Mouse (Mus musculus): ENCODE data around the gene Best1.
A peak's percentile ranks its signal among the peaks of the same experiment; 100 is the strongest.
"Not testable (repeated sequence)": the region's sequence is repeated elsewhere in the genome, so short reads cannot be mapped to it uniquely, and the experiment has no call there.

Gene Best1

GRCm38 (mm10) chr19:9989884-9990256 is 11.6 kb downstream of the Best1 start:
- DNase-seq (ENCODE audit: low spot score), result no peak

DNA sequence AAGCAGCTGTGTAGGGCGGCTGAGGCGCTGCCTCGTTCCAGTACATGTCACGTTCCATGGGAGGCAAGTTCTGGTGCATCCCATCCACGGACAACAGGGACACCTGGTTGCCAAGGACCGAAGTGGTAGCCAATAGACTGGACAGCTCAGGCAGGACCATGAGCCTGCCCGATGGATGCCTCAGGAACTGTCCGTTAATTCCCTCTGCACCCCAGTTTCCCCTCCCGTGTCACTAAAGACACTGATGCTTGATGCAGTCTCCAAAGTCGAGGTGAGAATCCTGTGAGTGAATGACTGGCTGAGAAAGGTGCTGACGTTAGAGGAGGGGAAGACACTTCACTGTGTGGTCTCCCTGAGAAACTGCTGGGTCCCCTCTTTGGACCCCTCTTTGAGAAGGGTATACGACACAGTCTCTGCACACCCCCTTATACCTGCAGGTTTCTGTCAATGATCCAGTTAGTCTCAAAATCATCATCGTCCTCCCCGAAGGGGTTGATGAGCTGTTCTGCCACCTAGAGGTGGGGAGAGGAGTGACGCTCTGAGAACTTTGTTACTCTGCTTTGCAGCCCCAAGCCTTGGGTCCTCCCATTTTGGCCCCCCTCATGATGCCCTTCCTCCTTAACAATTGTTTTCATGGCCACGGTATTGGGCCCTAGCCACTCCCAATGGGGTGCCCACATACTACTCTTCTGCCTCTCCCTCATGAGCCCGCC is 12.1 kb downstream of the Best1 start:
- DNase-seq (ENCODE audit: low spot score), result no peak

DNA sequence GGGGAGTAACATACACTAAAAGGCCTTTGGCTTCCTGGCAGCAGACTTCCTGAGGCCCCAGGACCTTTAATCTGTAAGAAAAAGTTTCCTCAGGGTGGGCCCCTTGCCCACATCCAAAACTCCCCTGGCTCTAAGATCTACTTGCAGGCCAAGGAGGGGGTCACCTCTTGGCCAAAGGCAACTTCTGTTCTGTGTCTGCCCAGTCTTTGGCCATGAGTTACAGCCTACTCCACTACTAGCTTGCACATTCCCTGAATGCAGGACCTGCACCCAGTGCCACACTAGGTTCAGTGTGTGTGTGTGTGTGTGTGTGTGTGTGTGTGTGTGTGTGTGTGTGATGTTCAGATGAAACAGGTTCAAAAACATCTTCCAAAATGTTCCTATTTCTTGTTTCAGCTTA is 13.8 kb downstream of the Best1 start:
- DNase-seq (ENCODE audit: low spot score), result no peak

DNA sequence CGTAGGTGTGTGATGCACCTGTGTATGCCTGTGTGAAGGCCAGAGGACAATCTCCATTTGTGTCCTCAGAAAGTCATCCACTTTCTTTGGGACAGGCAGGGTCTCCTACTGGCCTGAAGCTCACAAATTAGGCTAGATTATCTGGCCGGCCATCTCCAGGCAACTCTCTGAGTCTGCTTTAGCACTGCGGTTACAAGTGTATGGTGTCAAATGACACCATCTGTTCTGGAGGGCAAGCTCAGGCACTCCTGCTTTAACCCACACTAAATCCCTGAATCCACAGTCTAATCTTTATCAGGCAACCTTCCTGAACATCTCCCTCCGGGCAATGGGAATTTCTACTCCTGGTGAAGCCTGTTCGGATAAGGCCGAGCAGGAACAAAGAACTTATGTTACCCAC is 14.2 kb downstream of the Best1 start:
- DNase-seq (ENCODE audit: low spot score), result no peak

DNA sequence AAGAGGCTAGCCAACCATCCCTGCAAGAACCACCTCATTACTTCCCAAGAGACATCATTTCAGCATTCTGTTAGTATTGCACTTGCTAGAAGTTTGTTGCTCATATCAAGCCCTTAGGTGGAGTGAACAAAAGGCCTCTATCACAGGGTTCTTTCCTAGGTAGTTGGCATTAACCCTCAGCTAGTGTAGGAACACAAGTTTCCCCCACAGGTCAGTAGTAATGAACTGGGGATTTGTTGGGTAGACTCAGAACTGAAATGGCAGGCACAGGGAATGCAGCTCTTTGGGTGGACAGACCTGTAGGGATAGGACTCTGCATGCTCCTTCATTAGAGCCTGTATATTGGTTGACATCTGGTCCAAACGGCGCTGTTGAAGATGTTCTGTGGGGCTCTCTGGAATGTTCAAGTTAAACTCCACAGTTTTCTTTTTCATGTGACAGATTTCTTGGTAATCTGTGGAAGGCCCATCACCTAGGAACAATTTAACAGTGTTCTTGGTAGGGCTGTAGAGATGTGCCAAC is 15.5 kb downstream of the Best1 start:
- no peak for DNase-seq (ENCODE audit: low spot score)

- DNase-seq (ENCODE audit: low spot score), result no peak
Measured at GRCm38 (mm10) chr19:9985190-9985899, 16.1 kb downstream of the Best1 start.

- DNase-seq (ENCODE audit: low spot score), result no peak
Measured at GRCm38 (mm10) chr19:9984111-9985055, 17.1 kb downstream of the Best1 start.

DNA sequence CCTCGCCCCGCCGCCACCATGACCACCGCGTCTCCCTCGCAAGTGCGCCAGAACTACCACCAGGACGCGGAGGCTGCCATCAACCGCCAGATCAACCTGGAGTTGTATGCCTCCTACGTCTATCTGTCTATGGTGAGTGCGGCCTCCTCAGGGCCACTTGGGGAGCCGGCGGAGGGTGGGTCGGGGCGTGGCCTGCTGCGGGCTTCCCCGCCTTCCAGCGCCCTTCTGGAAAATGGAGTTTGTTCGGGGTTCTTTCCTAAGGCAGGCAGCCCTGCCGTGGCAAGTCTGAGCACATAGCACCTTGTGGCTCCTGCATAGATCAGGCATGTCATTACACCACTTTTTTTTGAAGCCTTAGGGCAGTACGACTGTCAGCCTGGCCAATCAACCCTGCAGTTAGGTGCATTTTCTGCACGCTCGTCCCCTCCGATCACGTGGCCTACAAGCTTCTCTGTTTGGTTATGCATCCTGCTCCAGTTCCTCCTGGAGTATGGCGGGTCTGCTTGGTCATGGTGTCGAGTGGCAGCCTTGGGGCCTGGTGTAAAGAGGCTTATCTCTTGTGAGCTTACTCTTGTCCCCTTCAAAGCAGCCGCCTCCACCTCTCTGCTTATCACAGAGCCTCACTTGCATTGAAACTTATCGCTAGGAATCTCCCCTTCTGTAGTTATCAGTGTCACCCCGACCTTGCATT is 18.4 kb downstream of the Best1 start:
- peak; percentile 37 for DNase-seq (ENCODE audit: low spot score)

- peak; percentile 95 for DNase-seq (ENCODE audit: low spot score)
Measured at GRCm38 (mm10) chr19:9982151-9982851, 19.1 kb downstream of the Best1 start.

GRCm38 (mm10) chr19:9981621-9982020 is 19.8 kb downstream of the Best1 start:
- no peak for DNase-seq (ENCODE audit: low spot score)

DNA sequence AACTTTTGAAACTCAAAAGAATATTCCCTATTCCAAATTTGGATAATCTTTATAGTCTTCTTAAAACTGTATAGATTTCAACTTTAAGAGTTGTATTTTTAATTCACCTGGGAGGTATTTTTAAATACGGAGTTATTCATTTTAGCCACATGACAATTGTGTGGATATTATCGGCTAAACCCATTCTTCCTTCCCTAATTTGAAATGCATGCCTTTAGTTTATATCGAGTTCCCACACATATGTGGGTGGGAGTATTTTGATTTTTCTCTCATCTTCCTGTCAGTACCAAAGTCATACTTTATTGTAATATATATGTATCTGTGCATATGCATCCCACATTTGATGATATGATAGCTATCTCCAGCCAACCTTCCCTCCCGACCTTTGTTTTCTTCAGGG is 21.2 kb downstream of the Best1 start, which contains the start of gene Fth1:
TSS of gene Fth1 (plus strand) at position 341 of the 400 bp plus-strand sequence.
- DNase-seq (ENCODE audit: low spot score), result no peak

DNA sequence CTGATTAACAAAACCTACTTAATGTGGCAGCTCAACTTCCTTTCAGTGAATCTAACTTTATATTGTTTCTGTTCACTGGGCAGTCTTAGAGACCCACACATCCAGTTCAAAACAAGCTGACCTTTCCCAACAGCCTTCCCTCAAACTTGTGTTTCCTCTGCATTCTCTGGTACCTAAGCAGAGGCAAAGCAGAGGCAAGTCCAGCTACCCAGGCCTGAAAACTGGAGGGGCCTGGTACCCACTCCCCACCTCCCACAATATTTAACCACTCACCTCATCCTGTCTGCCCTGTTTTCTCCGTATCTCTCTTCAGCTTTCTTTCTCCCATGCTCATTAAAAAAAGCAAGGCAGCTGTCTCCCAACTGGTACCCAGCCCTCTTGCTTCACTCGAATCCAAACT is 22.3 kb downstream of the Best1 start:
- no peak for DNase-seq (ENCODE audit: low spot score)

DNA sequence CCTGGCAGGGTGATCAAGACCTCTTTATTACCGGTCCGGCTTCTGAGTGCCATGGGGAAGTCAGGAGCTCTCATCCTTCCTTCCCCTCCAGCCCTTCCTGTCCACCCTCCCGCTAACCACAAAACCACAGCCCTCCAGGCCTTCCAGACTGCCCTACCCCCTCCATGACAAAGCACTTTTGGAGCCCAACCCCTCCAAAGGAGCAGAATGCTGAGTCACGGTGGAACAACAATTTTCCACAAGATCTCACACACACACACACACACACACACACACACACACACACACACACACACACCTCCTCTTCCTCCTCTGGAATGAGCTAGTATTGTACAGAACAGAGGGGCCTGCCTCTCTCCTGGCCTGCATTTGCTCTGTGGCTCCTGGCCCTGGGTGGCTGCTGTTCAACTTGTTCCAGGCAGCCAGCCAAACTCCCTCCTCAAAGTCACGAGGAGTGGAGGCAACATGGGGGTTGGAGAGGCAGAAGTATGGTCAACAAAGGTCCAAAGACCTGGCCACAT is 22.9 kb downstream of the Best1 start:
- peak; percentile 65 for DNase-seq (ENCODE audit: low spot score)

DNA sequence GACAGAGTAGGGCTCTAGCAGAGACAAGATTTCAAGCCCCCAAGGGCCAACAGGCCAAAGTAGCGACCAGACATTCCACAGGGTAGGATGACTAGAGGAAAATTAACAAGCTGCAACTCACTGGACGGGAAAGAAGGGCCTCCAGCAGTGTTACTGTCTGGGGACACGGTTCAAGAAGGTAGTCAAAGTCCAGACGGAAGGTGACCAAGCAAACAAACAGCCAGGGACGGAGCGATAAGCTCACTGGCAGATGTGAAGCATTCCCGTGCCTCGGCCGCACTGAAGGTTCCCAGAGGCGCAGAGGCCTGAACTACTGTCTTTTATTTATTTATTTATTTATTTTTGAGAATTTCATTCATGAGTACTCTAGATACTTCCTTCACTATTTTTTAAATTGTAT is 24.3 kb downstream of the Best1 start:
- no peak for DNase-seq (ENCODE audit: low spot score)

GRCm38 (mm10) chr19:9974853-9975252 is 26.6 kb downstream of the Best1 start:
- not testable (repeated sequence) for DNase-seq (ENCODE audit: low spot score)

DNA sequence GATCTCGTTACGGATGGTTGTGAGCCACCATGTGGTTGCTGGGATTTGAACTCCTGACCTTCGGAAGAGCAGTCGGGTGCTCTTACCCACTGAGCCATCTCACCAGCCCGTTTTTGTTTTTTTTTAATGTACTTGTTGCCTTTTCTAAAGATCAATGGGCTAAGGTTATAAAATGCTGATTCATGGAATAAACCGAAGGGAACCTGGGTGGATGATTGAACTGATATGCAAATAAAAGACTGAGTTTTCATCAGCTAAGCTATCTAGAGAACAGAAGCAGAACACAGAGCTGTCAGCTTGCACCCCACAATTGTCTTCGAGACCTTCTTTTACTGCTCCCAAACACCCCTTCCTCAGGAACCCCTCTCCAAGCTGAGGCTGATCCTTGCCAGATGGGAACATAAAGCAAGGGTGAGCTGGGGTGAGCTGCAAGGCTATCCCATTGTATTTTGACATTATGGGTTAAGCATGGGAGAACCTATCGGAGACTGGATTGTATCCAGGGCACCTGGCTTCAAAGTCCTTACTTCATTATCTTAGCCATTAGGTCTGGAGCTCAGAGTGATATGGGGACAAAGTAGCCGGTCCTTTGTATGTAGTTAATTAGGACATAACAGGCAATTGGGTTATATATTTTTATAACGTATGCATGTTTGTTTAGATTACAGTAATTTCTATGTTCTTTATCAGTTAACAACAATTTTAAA is 33.2 kb downstream of the Best1 start:
- no peak for DNase-seq (ENCODE audit: low spot score)

DNA sequence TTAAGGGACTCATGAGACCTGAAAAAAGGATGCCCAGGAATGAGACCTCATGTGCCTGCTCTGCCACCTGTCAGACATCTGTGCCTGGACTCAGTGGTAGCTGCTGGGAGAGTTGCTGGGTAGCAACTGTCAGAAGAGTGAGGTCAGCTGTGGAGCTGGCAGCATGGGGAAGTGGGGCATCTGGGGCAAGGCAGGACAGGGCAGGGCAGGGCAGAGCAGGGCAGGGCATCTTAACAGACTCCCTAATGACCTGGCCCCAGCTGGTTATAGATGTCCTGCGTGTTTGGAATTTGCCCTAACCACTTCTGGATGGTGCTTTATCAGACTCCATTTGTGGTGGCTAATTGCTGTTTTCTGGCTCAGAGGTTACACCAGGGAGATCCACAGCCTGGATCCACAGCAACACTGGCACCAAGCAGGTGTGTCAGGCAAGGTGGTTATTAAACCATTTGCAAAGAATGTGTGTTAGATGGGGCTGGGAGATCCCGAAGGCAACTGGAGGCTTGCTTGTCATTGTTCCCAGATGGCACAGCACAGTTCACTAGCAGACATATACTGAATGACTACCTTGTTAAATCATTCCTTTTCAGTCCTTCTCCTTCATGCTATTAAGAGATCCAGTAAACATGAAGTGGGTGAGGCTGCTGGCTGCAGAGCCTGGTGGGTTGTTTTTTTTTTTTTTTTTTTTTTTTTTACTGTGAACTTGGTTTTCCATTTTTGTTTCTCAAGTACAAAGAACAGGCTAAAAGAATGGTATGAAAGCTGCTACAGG is 35.2 kb downstream of the Best1 start:
- DNase-seq (ENCODE audit: low spot score), result no peak

GRCm38 (mm10) chr19:9964205-9964916 is 37.1 kb downstream of the Best1 start:
- no peak for DNase-seq (ENCODE audit: low spot score)

DNA sequence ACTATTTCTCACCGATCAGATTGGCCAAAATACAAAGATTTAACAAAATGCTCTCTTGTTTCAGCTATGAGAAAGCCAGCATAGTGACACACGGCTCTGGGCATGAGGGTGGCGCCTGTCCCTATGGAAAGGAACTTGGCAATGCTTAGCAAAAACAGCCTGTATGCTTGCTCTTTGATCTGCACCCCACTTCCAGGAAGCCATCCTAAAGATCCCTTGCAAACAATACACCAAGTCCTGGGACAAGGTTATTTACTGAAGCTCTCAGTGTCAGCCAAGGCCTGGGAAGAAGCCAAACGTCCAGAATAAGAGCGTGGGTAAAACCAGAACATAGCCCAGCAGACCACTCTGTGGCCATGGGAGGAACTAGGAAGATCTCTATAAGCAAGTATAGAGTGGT is 40.7 kb downstream of the Best1 start:
- no peak for DNase-seq (ENCODE audit: low spot score)

Measured in ovary, postnatal 10 days (tissue).